Mouse (Mus musculus) mouse embryonic stem cell (cell line): ENCODE results near the gene Zfp36l1.

ENCODE experiments used
- in situ Hi-C, 2 experiments: fragments of 300-500 bp; cut with MboI; formaldehyde crosslinking; loops; 1 replicate in 1 of 2; 3 replicates in 1 of 2; pipeline ENCODE4 v1.14.3; 2019 to 2020; ENCODE audit warnings: low sequenced_read_pairs in 2 of 2, low pct_unique_long_range_greater_than_20kb in 1 of 2, mixed read lengths in 1 of 2; ENCODE audit not compliant: unreplicated experiment in 1 of 2

Zfp36l1 gene

GRCm38 (mm10) chr12:80088143-80088542 is 24.7 kb downstream of the Zfp36l1 start:
- in situ Hi-C loops: no loop called here

- in situ Hi-C loops: no loop called here
Measured at GRCm38 (mm10) chr12:80084446-80085112, 28.2 kb downstream of the Zfp36l1 start.

- in situ Hi-C loops: no loop called here
Measured at GRCm38 (mm10) chr12:80083937-80084336, 28.9 kb downstream of the Zfp36l1 start.

- in situ Hi-C loops: no loop called here
Measured at GRCm38 (mm10) chr12:80083133-80083821, 29.5 kb downstream of the Zfp36l1 start.

GRCm38 (mm10) chr12:80082730-80083129 is 30.1 kb downstream of the Zfp36l1 start:
- in situ Hi-C loops: no loop called here

- in situ Hi-C loops: no loop called here
Measured at GRCm38 (mm10) chr12:80081440-80081839, 31.4 kb downstream of the Zfp36l1 start.

- in situ Hi-C loops: no loop called here
Measured at GRCm38 (mm10) chr12:80079937-80080336, 32.9 kb downstream of the Zfp36l1 start.

- in situ Hi-C loops: no loop called here
Measured at GRCm38 (mm10) chr12:80074331-80074730, 38.5 kb downstream of the Zfp36l1 start.

GRCm38 (mm10) chr12:80070534-80071287 is 42.1 kb downstream of the Zfp36l1 start:
- in situ Hi-C loops: no loop called here

- in situ Hi-C loops: no loop called here
Measured at GRCm38 (mm10) chr12:80069040-80069439, 43.8 kb downstream of the Zfp36l1 start.

GRCm38 (mm10) chr12:80068016-80068415 is 44.8 kb downstream of the Zfp36l1 start:
- in situ Hi-C loops: no loop called here

GRCm38 (mm10) chr12:80065049-80065448 is 47.8 kb downstream of the Zfp36l1 start:
- in situ Hi-C loops: no loop called here

- in situ Hi-C loops: no loop called here
Measured at GRCm38 (mm10) chr12:80064306-80064705, 48.5 kb downstream of the Zfp36l1 start.

GRCm38 (mm10) chr12:80063402-80064150 is 49.2 kb downstream of the Zfp36l1 start:
- in situ Hi-C loops: no loop called here

- in situ Hi-C loops: no loop called here
Measured at GRCm38 (mm10) chr12:80062410-80063401, 50.1 kb downstream of the Zfp36l1 start.

- in situ Hi-C loops: no loop called here
Measured at GRCm38 (mm10) chr12:80061810-80062209, 51.0 kb downstream of the Zfp36l1 start.

GRCm38 (mm10) chr12:80060809-80061208 is 52.0 kb downstream of the Zfp36l1 start:
- in situ Hi-C loops: no loop called here

GRCm38 (mm10) chr12:80060338-80060737 is 52.5 kb downstream of the Zfp36l1 start:
- in situ Hi-C loops: no loop called here
